ENCODE assay signal across 8 mouse cellular contexts in genomic region chr5:124248845-124249613, GRCm38 (mm10). TPM values are rescaled to one million over a fixed set of nuclear protein-coding genes. Genes with fewer than 3 reads are reported as not detected.
DNase-seq lines count a peak whose midpoint lies in the region; ATAC-seq and TF ChIP-seq lines count a peak whose summit lies in the region.

No protein-coding gene starts in this region.

- no peak for TF ChIP-seq CTCF in cerebellum, adult 2 months (IDR thresholded peaks at IDR 0.05; ENCODE audit: borderline replicate concordance, insufficient read depth, low read depth, low read length)
- TF ChIP-seq CTCF in liver, adult 2 months (IDR thresholded peaks at IDR 0.05; ENCODE audit: low read depth, low read length), result no peak

- H3K27me3 ChIP-seq in megakaryocyte, embryonic 14.5 days (replicated peaks), result no peaks in the 10 kb centered on the region
- H3K27me3 ChIP-seq in cerebellum, adult 2 months (ENCODE audit: control insufficient read depth, insufficient read depth, low read length), result no peaks in the 10 kb centered on the region
- no peaks in the 10 kb centered on the region for H3K27me3 ChIP-seq in hindbrain, embryonic 15.5 days
- H3K27me3 ChIP-seq in liver, adult 2 months (ENCODE audit: control insufficient read depth, insufficient read depth, low read length), result no peaks in the 10 kb centered on the region

- peaks cover 57% of the 10 kb centered on the region for H3K36me3 ChIP-seq in megakaryocyte, embryonic 14.5 days (replicated peaks; ENCODE audit: low read length)
- 0 out of 2 replicates have a peak, but pooled peaks cover 8% of the 10 kb centered on the region for H3K36me3 ChIP-seq in hindbrain, embryonic 15.5 days
- H3K36me3 ChIP-seq in liver, adult 2 months (ENCODE audit: control insufficient read depth, insufficient read depth, low read length), result peaks cover 5% of the 10 kb centered on the region

- H3K27ac ChIP-seq in cerebellum, adult 2 months (ENCODE audit: insufficient read depth, low read length), result peak overlapping the region; percentile 63
- H3K27ac ChIP-seq in hindbrain, embryonic 15.5 days (replicated peaks), result peak overlapping the region; percentile 80
- peak overlapping the region; percentile 78 for H3K27ac ChIP-seq in liver, adult 2 months (replicated peaks; ENCODE audit: insufficient read depth, low read depth, low read length)

- peak overlapping the region; percentile 94 for H3K4me3 ChIP-seq in megakaryocyte, embryonic 14.5 days (replicated peaks)
- H3K4me3 ChIP-seq in cerebellum, adult 2 months (replicated peaks; ENCODE audit: insufficient read depth, low read depth, low read length), result peak overlapping the region; percentile 54
- peak overlapping the region; percentile 54 for H3K4me3 ChIP-seq in hindbrain, embryonic 15.5 days
- H3K4me3 ChIP-seq in liver, adult 2 months (ENCODE audit: insufficient read depth, low read depth, low read length), result peak overlapping the region; percentile 80

- peaks cover 75% of the 10 kb centered on the region for H3K4me1 ChIP-seq in megakaryocyte, embryonic 14.5 days
- H3K4me1 ChIP-seq in cerebellum, adult 2 months (ENCODE audit: control insufficient read depth, insufficient read depth, low read length), result peaks cover 17% of the 10 kb centered on the region; the same call in 1 of the 2 replicates
- H3K4me1 ChIP-seq in hindbrain, embryonic 15.5 days (replicated peaks), result peaks cover 32% of the 10 kb centered on the region
- H3K4me1 ChIP-seq in liver, adult 2 months (ENCODE audit: control insufficient read depth, insufficient read depth, low read length), result peaks cover 24% of the 10 kb centered on the region

- TF ChIP-seq POLR2A in cerebellum, adult 2 months (IDR thresholded peaks at IDR 0.05; ENCODE audit: borderline replicate concordance, insufficient read depth, low read length), result no peak
- TF ChIP-seq POLR2A in liver, adult 2 months (IDR thresholded peaks at IDR 0.05; ENCODE audit: extremely low read depth, insufficient read depth, low read length), result no peak

- H3K4me2 ChIP-seq in hindbrain, embryonic 15.5 days, result peak overlapping the region; percentile 88

- no peaks in the 10 kb centered on the region for H3K9me3 ChIP-seq in megakaryocyte, embryonic 14.5 days
- H3K9me3 ChIP-seq in hindbrain, embryonic 15.5 days, result no peaks in the 10 kb centered on the region

- no peak for ATAC-seq in megakaryocyte, adult 5-6 weeks (ENCODE audit: poor library complexity, severe bottlenecking)
- ATAC-seq in hindbrain, embryonic 15.5 days (ENCODE audit: low FRiP score, low read depth), result peak; percentile 49

- H3K9ac ChIP-seq in hindbrain, embryonic 15.5 days, result peak overlapping the region; percentile 77
- H3K9ac ChIP-seq in liver, adult 2 months (ENCODE audit: low read depth, low read length), result peak overlapping the region; percentile 99

- H3K79me2 ChIP-seq in liver, adult 2 months (ENCODE audit: control insufficient read depth, insufficient read depth, low read length), result peaks cover 44% of the 10 kb centered on the region

- 1% methylated on average over 74 of the region's 77 CpGs for WGBS in cerebellum, adult 2 months
- WGBS in hindbrain, embryonic 15.5 days, result under 1% methylated on average over 28 of the region's 77 CpGs
- 4% methylated on average over 75 of the region's 77 CpGs for whole genome bisulfite sequencing in liver, adult 2 months

- DNase-seq in cerebellum, adult 2 months, result peak; percentile 68 to 77
- DNase-seq in gastrocnemius, adult 18-20 months (ENCODE audit: low spot score), result peak; percentile 41
- DNase-seq in liver, adult 2 months (ENCODE audit: extremely low read depth, low read depth, low spot score), result no peak
- peak; percentile 53 for DNase-seq in naive thymus-derived CD4-positive, alpha-beta T cell, adult 2 months (ENCODE audit: low read depth)
- peak; percentile 47 for DNase-seq in thymus, postnatal 0 days (ENCODE audit: low spot score)

RNA-seq across cellular contexts. Expression of gene Pitpnm2, which starts 0.5 kb away (rescaled TPM):
- polyA plus RNA-seq in megakaryocyte, embryonic 14.5 days (2012; ENCODE audit: insufficient read depth, low replicate concordance), result 30.1 and 45.3 TPM in 2 replicates
- 3.3 and 3.5 TPM in 2 replicates for total RNA-seq in megakaryocyte, adult 5-6 weeks (2015)
- 1.2 and 7.6 TPM in 2 replicates for total RNA-seq in megakaryocyte, adult 5-6 weeks (2017)
- 54.2 and 64.2 TPM in 2 replicates for polyA plus RNA-seq in cerebellum, adult 2 months (2012; rRNA removed)
- 10 to 100 TPM; 19.6 to 20.9 TPM for total RNA-seq in gastrocnemius, adult 18-20 months (2021)
- 10.8 and 11.5 TPM in 2 replicates for polyA plus RNA-seq in hindbrain, embryonic 15.5 days (2015; fragmentation: Nextera tagmentation; extraction: Ambion mirVana)
- total RNA-seq in liver, adult 2 months (2014; rRNA removed), result 10.6 and 13.9 TPM in 2 replicates
- 25.5 and 30.3 TPM in 2 replicates for polyA plus RNA-seq in liver, adult 2 months (2012; rRNA removed)
- polyA plus RNA-seq in thymus, postnatal 0 days (2015; fragmentation: Nextera tagmentation; extraction: Ambion mirVana), result 22.6 and 33.9 TPM in 2 replicates
